Mouse (Mus musculus) kidney, postnatal 10 days (tissue): ENCODE data around the gene Dapk1.

Source experiments
- DNase-seq: peaks from one replicate; pipeline ENCODE4 v3.0.0; 2021; ENCODE audit warnings: mixed read lengths

Dapk1 gene

GRCm38 (mm10) chr13:60742611-60743010 lies 140.9 kb downstream of the Dapk1 start:
- DNase-seq = no peak

GRCm38 (mm10) chr13:60743381-60744077 lies 141.8 kb downstream of the Dapk1 start:
- no peak for DNase-seq

GRCm38 (mm10) chr13:60744078-60744460 lies 142.3 kb downstream of the Dapk1 start:
- DNase-seq = peak; percentile 94

GRCm38 (mm10) chr13:60744736-60745135 lies 143.0 kb downstream of the Dapk1 start:
- DNase-seq = no peak

- no peak for DNase-seq
Measured at GRCm38 (mm10) chr13:60745358-60745757, 143.6 kb downstream of the Dapk1 start.

- DNase-seq = peak; percentile 58
Measured at GRCm38 (mm10) chr13:60746271-60746670, 144.5 kb downstream of the Dapk1 start.

- no peak for DNase-seq
Measured at GRCm38 (mm10) chr13:60747201-60747600, 145.5 kb downstream of the Dapk1 start.

- DNase-seq = no peak
Measured at GRCm38 (mm10) chr13:60748556-60748955, 146.8 kb downstream of the Dapk1 start.

- no peak for DNase-seq
Measured at GRCm38 (mm10) chr13:60750930-60751329, 149.2 kb downstream of the Dapk1 start.

GRCm38 (mm10) chr13:60753216-60753615 lies 151.5 kb downstream of the Dapk1 start:
- no peak for DNase-seq

- no peak for DNase-seq
Measured at GRCm38 (mm10) chr13:60755251-60755650, 153.5 kb downstream of the Dapk1 start.

GRCm38 (mm10) chr13:60757292-60757691 lies 155.5 kb downstream of the Dapk1 start:
- DNase-seq = no peak

- DNase-seq = peak; percentile 81
Measured at GRCm38 (mm10) chr13:60759136-60759535, 157.4 kb downstream of the Dapk1 start.

GRCm38 (mm10) chr13:60760392-60760791 lies 158.6 kb downstream of the Dapk1 start:
- no peak for DNase-seq

GRCm38 (mm10) chr13:60761161-60761560 lies 159.4 kb downstream of the Dapk1 start:
- DNase-seq = no peak

GRCm38 (mm10) chr13:60780534-60780933 lies 178.8 kb downstream of the Dapk1 start:
- DNase-seq = no peak

GRCm38 (mm10) chr13:60783301-60783700 lies 181.6 kb downstream of the Dapk1 start:
- no peak for DNase-seq

GRCm38 (mm10) chr13:60786264-60786663 lies 184.5 kb downstream of the Dapk1 start, which contains the start of gene BC051665:
BC051665 (minus strand) TSS chr13:60786364.
- no peak for DNase-seq

- no peak for DNase-seq
Measured at GRCm38 (mm10) chr13:60789466-60789865, 187.7 kb downstream of the Dapk1 start.

GRCm38 (mm10) chr13:60802749-60803148 lies 201.0 kb downstream of the Dapk1 start, which contains the start of gene Ctsll3:
Ctsll3 (minus strand) TSS chr13:60802849.
- DNase-seq = no peak

- no peak for DNase-seq
Measured at GRCm38 (mm10) chr13:60809690-60810089, 207.9 kb downstream of the Dapk1 start.

GRCm38 (mm10) chr13:60812768-60813167 lies 211.0 kb downstream of the Dapk1 start:
- no peak for DNase-seq
